Mouse (Mus musculus): ENCODE measurements around the gene Dusp19. TPM values are rescaled to one million over a fixed set of nuclear protein-coding genes. Genes with fewer than 3 reads are reported as not detected.
A peak's percentile ranks its signal among the peaks of the same experiment; 100 is the strongest.

Gene Dusp19
- polyA plus RNA-seq, 1 experiment: 20.1 TPM

GRCm38 (mm10) chr2:80580311-80580961 is 36.4 kb upstream of the Dusp19 start:
- H3K4me1 ChIP-seq (ENCODE audit: control insufficient read depth, insufficient read depth, low read length): no peaks in the 10 kb centered on the region
- TF ChIP-seq EP300 (IDR thresholded peaks at IDR 0.05; ENCODE audit: insufficient read depth, low read depth, low read length) (no peak), POLR2A (IDR thresholded peaks at IDR 0.05; ENCODE audit: insufficient read depth, low read length) (no peak), CTCF (IDR thresholded peaks at IDR 0.05; ENCODE audit: low read depth, low read length) (no peak)
- no peaks in the 10 kb centered on the region for H3K9me3 ChIP-seq (replicated peaks; ENCODE audit: control insufficient read depth, insufficient read depth, low read length, poor library complexity, severe bottlenecking)
- no peaks in the 10 kb centered on the region for H3K36me3 ChIP-seq (ENCODE audit: control insufficient read depth, insufficient read depth, low read length, poor library complexity, severe bottlenecking)
- no peaks in the 10 kb centered on the region for H3K27me3 ChIP-seq (ENCODE audit: control insufficient read depth, insufficient read depth, low read length, poor library complexity, severe bottlenecking)
- peak overlapping the region; percentile 90 for H3K4me3 ChIP-seq (ENCODE audit: low read depth, low read length)
- peak overlapping the region; percentile 4; the same call in 1 of the 2 replicates for H3K27ac ChIP-seq (ENCODE audit: insufficient read depth, low read length)
- H3K9ac ChIP-seq (ENCODE audit: low read depth, poor library complexity, severe bottlenecking): peak overlapping the region; percentile 97

GRCm38 (mm10) chr2:80581043-80581711 is 35.7 kb upstream of the Dusp19 start, which contains the start of gene Nckap1:
Gene Nckap1, minus strand, starts transcription at chr2:80581380.
- H3K9ac ChIP-seq (ENCODE audit: low read depth, poor library complexity, severe bottlenecking): peak within 1 kb of the TSS; percentile 97
- H3K9me3 ChIP-seq (replicated peaks; ENCODE audit: control insufficient read depth, insufficient read depth, low read length, poor library complexity, severe bottlenecking): no peaks in the 10 kb centered on the region
- H3K36me3 ChIP-seq (ENCODE audit: control insufficient read depth, insufficient read depth, low read length, poor library complexity, severe bottlenecking): no peaks in the 10 kb centered on the region
- H3K4me3 ChIP-seq (ENCODE audit: low read depth, low read length): peak within 1 kb of the TSS; percentile 90
- no peaks in the 10 kb centered on the region for H3K27me3 ChIP-seq (ENCODE audit: control insufficient read depth, insufficient read depth, low read length, poor library complexity, severe bottlenecking)
- H3K4me1 ChIP-seq (ENCODE audit: control insufficient read depth, insufficient read depth, low read length): no peaks in the 10 kb centered on the region
- H3K27ac ChIP-seq (ENCODE audit: insufficient read depth, low read length): peak within 1 kb of the TSS; percentile 4; the same call in 1 of the 2 replicates
- TF ChIP-seq POLR2A (IDR thresholded peaks at IDR 0.05; ENCODE audit: insufficient read depth, low read length): no peak
- peak; percentile 8 for TF ChIP-seq CTCF (IDR thresholded peaks at IDR 0.05; ENCODE audit: low read depth, low read length)

GRCm38 (mm10) chr2:80582356-80582755 is 34.5 kb upstream of the Dusp19 start:
- no peaks in the 10 kb centered on the region for H3K36me3 ChIP-seq (ENCODE audit: control insufficient read depth, insufficient read depth, low read length, poor library complexity, severe bottlenecking)
- no peak overlapping the region for H3K27ac ChIP-seq (ENCODE audit: insufficient read depth, low read length)
- no peak overlapping the region for H3K9ac ChIP-seq (ENCODE audit: low read depth, poor library complexity, severe bottlenecking)
- H3K4me1 ChIP-seq (ENCODE audit: control insufficient read depth, insufficient read depth, low read length): no peaks in the 10 kb centered on the region
- TF ChIP-seq EP300 (IDR thresholded peaks at IDR 0.05; ENCODE audit: insufficient read depth, low read depth, low read length): no peak
- TF ChIP-seq CTCF (IDR thresholded peaks at IDR 0.05; ENCODE audit: low read depth, low read length): no peak
- no peak for TF ChIP-seq POLR2A (IDR thresholded peaks at IDR 0.05; ENCODE audit: insufficient read depth, low read length)
- H3K9me3 ChIP-seq (replicated peaks; ENCODE audit: control insufficient read depth, insufficient read depth, low read length, poor library complexity, severe bottlenecking): no peaks in the 10 kb centered on the region
- no peaks in the 10 kb centered on the region for H3K27me3 ChIP-seq (ENCODE audit: control insufficient read depth, insufficient read depth, low read length, poor library complexity, severe bottlenecking)
- no peak overlapping the region for H3K4me3 ChIP-seq (ENCODE audit: low read depth, low read length)

- no peaks in the 10 kb centered on the region for H3K4me1 ChIP-seq (ENCODE audit: control insufficient read depth, insufficient read depth, low read length)
- H3K4me3 ChIP-seq (ENCODE audit: low read depth, low read length): no peak overlapping the region
- TF ChIP-seq CTCF (IDR thresholded peaks at IDR 0.05; ENCODE audit: low read depth, low read length) (no peak), POLR2A (IDR thresholded peaks at IDR 0.05; ENCODE audit: insufficient read depth, low read length) (no peak), EP300 (IDR thresholded peaks at IDR 0.05; ENCODE audit: insufficient read depth, low read depth, low read length) (no peak)
- H3K9ac ChIP-seq (ENCODE audit: low read depth, poor library complexity, severe bottlenecking): no peak overlapping the region
- no peaks in the 10 kb centered on the region for H3K9me3 ChIP-seq (replicated peaks; ENCODE audit: control insufficient read depth, insufficient read depth, low read length, poor library complexity, severe bottlenecking)
- no peaks in the 10 kb centered on the region for H3K36me3 ChIP-seq (ENCODE audit: control insufficient read depth, insufficient read depth, low read length, poor library complexity, severe bottlenecking)
- no peak overlapping the region for H3K27ac ChIP-seq (ENCODE audit: insufficient read depth, low read length)
- H3K27me3 ChIP-seq (ENCODE audit: control insufficient read depth, insufficient read depth, low read length, poor library complexity, severe bottlenecking): no peaks in the 10 kb centered on the region
Observed at GRCm38 (mm10) chr2:80594215-80594918, 22.5 kb upstream of the Dusp19 start.

- TF ChIP-seq EP300 (IDR thresholded peaks at IDR 0.05; ENCODE audit: insufficient read depth, low read depth, low read length): no peak
- TF ChIP-seq POLR2A (IDR thresholded peaks at IDR 0.05; ENCODE audit: insufficient read depth, low read length): no peak
- TF ChIP-seq CTCF (IDR thresholded peaks at IDR 0.05; ENCODE audit: low read depth, low read length): no peak
- Histone ChIP-seq H3K36me3 (ENCODE audit: control insufficient read depth, insufficient read depth, low read length, poor library complexity, severe bottlenecking) (no peaks in the 10 kb centered on the region), H3K9me3 (replicated peaks; ENCODE audit: control insufficient read depth, insufficient read depth, low read length, poor library complexity, severe bottlenecking) (no peaks in the 10 kb centered on the region), H3K4me1 (ENCODE audit: control insufficient read depth, insufficient read depth, low read length) (no peaks in the 10 kb centered on the region), H3K4me3 (ENCODE audit: low read depth, low read length) (no peak overlapping the region), H3K9ac (ENCODE audit: low read depth, poor library complexity, severe bottlenecking) (no peak overlapping the region), H3K27ac (ENCODE audit: insufficient read depth, low read length) (no peak overlapping the region), H3K27me3 (ENCODE audit: control insufficient read depth, insufficient read depth, low read length, poor library complexity, severe bottlenecking) (no peaks in the 10 kb centered on the region)
Observed at GRCm38 (mm10) chr2:80596960-80597359, 19.9 kb upstream of the Dusp19 start.
